Mouse (Mus musculus) CH12.LX (cell line): ENCODE data around the gene Mcts1. TPM values are rescaled to one million over a fixed set of nuclear protein-coding genes. Genes with fewer than 3 reads are reported as not detected.

ENCODE experiments used
- DNase-seq: peaks from one replicate; pipeline ENCODE4 v3.0.0-alpha.2; 2013; ENCODE audit errors: extremely low read depth
- H3K27ac ChIP-seq: 2 replicates; pipeline ENCODE4 v1.5.1; 2012; ENCODE audit warnings: low read depth, mild to moderate bottlenecking, control low read depth, moderate library complexity; ENCODE audit not compliant: insufficient read depth
- H3K27me3 ChIP-seq: replicated peaks from 2 replicates; pipeline ENCODE3; 2012; ENCODE audit warnings: inconsistent platforms
- H3K36me3 ChIP-seq, 2 experiments: replicated peaks in 1 of 2; 2 replicates each; pipeline versions ENCODE3 to v1.6.1; 2012; ENCODE audit warnings: inconsistent platforms in 1 of 2, low read length in 1 of 2, mild to moderate bottlenecking in 1 of 2, mixed read lengths in 1 of 2, moderate library complexity in 1 of 2; ENCODE audit not compliant: control insufficient read depth in 1 of 2, insufficient read depth in 1 of 2
- H3K4me1 ChIP-seq, 2 experiments: 2 replicates each; pipeline ENCODE4 v1.6.1; 2012; ENCODE audit warnings: inconsistent platforms in 1 of 2, moderate library complexity in 1 of 2; ENCODE audit not compliant: insufficient read depth in 2 of 2, control insufficient read depth in 1 of 2
- H3K4me2 ChIP-seq: 2 replicates; pipeline ENCODE4 v1.6.1; 2012; ENCODE audit warnings: low read depth, mild to moderate bottlenecking, control low read depth; ENCODE audit not compliant: poor library complexity, insufficient read depth, severe bottlenecking
- H3K4me3 ChIP-seq, 3 experiments: fragments of 150-350 bp in 1 of 3; sonication (generic) in 1 of 3; replicated peaks in 1 of 3; 2 replicates each; pipeline versions ENCODE3 to v1.5.1; 2011 to 2012; ENCODE audit warnings: low read depth in 2 of 3, low read length in 2 of 3, mild to moderate bottlenecking in 2 of 3, moderate library complexity in 2 of 3, control low read depth in 1 of 3, improper control_type of control experiment in 1 of 3, inconsistent platforms in 1 of 3, mixed read lengths in 1 of 3; ENCODE audit not compliant: poor library complexity in 1 of 3
- H3K79me2 ChIP-seq: replicated peaks from 2 replicates; pipeline ENCODE4 v1.6.1; 2012; ENCODE audit warnings: mild to moderate bottlenecking, moderate library complexity; ENCODE audit not compliant: control insufficient read depth, poor library complexity, insufficient read depth, severe bottlenecking; ENCODE audit errors: extremely low read depth
- H3K9ac ChIP-seq: 2 replicates; pipeline ENCODE4 v1.6.1; 2012; ENCODE audit warnings: low read depth, mild to moderate bottlenecking, control low read depth, moderate library complexity; ENCODE audit not compliant: insufficient read depth
- H3K9me3 ChIP-seq: replicated peaks from 2 replicates; pipeline ENCODE3; 2012; ENCODE audit warnings: low read length, inconsistent platforms, mixed read lengths
- CHD1 ChIP-seq: IDR thresholded peaks from 2 replicates; pipeline ENCODE4 v1.6.1; 2012; ENCODE audit warnings: low read depth, low read length, improper control_type of control experiment, inconsistent platforms
- CHD2 ChIP-seq: IDR thresholded peaks from 2 replicates; pipeline ENCODE4 v1.6.1; 2011; ENCODE audit warnings: low read length, improper control_type of control experiment
- E2F4 ChIP-seq: IDR thresholded peaks from 2 replicates; pipeline ENCODE4 v1.6.1; 2011; ENCODE audit warnings: low read depth, low read length, improper control_type of control experiment; ENCODE audit not compliant: insufficient replicate concordance
- ELF1 ChIP-seq: IDR thresholded peaks from 2 replicates; pipeline ENCODE4 v1.6.1; 2014; ENCODE audit warnings: low read depth, mild to moderate bottlenecking, inconsistent platforms, low read length, improper control_type of control experiment
- EP300 ChIP-seq: IDR thresholded peaks from 2 replicates; pipeline ENCODE4 v1.6.1; 2011; ENCODE audit warnings: low read length, improper control_type of control experiment
- ETS1 ChIP-seq: conservative IDR thresholded peaks from 2 replicates; pipeline ENCODE4 v1.6.1; 2012; ENCODE audit warnings: low read depth, mild to moderate bottlenecking, inconsistent platforms, low read length, improper control_type of control experiment, moderate library complexity
- GABPA ChIP-seq: IDR thresholded peaks from 2 replicates; pipeline ENCODE4 v1.6.1; 2012; ENCODE audit warnings: low read depth, low read length, improper control_type of control experiment, inconsistent platforms; ENCODE audit not compliant: insufficient replicate concordance
- HCFC1 ChIP-seq: IDR thresholded peaks from 2 replicates; pipeline ENCODE4 v1.6.1; 2012; ENCODE audit warnings: low read depth, mild to moderate bottlenecking, inconsistent platforms, low read length, improper control_type of control experiment
- IRF4 ChIP-seq: IDR thresholded peaks from 2 replicates; pipeline ENCODE4 v1.6.1; 2014; ENCODE audit warnings: low read depth, mild to moderate bottlenecking, inconsistent platforms, low read length, improper control_type of control experiment
- JUND ChIP-seq: conservative IDR thresholded peaks from 2 replicates; pipeline ENCODE4 v1.6.1; 2011; ENCODE audit warnings: low read depth, low read length, improper control_type of control experiment
- MAFK ChIP-seq: IDR thresholded peaks from 2 replicates; pipeline ENCODE4 v1.6.1; 2011; ENCODE audit warnings: low read length, improper control_type of control experiment; ENCODE audit not compliant: insufficient replicate concordance
- MAX ChIP-seq: IDR thresholded peaks from 2 replicates; pipeline ENCODE4 v1.6.1; 2011; ENCODE audit warnings: low read length, improper control_type of control experiment
- MAZ ChIP-seq: IDR thresholded peaks from 2 replicates; pipeline ENCODE4 v1.6.1; 2012; ENCODE audit warnings: low read depth, mild to moderate bottlenecking, inconsistent platforms, low read length, improper control_type of control experiment, moderate library complexity
- MEF2A ChIP-seq: IDR thresholded peaks from 2 replicates; pipeline ENCODE4 v1.6.1; 2014; ENCODE audit warnings: low read depth, mild to moderate bottlenecking, inconsistent platforms, low read length, improper control_type of control experiment, borderline replicate concordance
- MXI1 ChIP-seq: IDR thresholded peaks from 2 replicates; pipeline ENCODE4 v1.6.1; 2011; ENCODE audit warnings: mild to moderate bottlenecking, low read depth, low read length, improper control_type of control experiment
- MYC ChIP-seq: IDR thresholded peaks from 2 replicates; pipeline ENCODE4 v1.6.1; 2011; ENCODE audit warnings: low read depth, mild to moderate bottlenecking, improper control_type of control experiment, low read length
- NRF1 ChIP-seq: IDR thresholded peaks from 2 replicates; pipeline ENCODE4 v1.6.1; 2014; ENCODE audit warnings: low read depth, mild to moderate bottlenecking, inconsistent platforms, low read length, improper control_type of control experiment, moderate library complexity
- PAX5 ChIP-seq: IDR thresholded peaks from 2 replicates; pipeline ENCODE4 v1.6.1; 2012; ENCODE audit warnings: low read length, inconsistent platforms, mixed read lengths
- RAD21 ChIP-seq: IDR thresholded peaks from 2 replicates; pipeline ENCODE4 v1.6.1; 2011; ENCODE audit warnings: low read depth, mild to moderate bottlenecking, low read length, improper control_type of control experiment, moderate library complexity
- SIN3A ChIP-seq: IDR thresholded peaks from 2 replicates; pipeline ENCODE4 v1.6.1; 2012; ENCODE audit warnings: low read length, improper control_type of control experiment, inconsistent platforms
- UBTF ChIP-seq: IDR thresholded peaks from 2 replicates; pipeline ENCODE4 v1.6.1; 2012; ENCODE audit warnings: low read depth, mild to moderate bottlenecking, inconsistent platforms, low read length, improper control_type of control experiment, moderate library complexity
- USF1 ChIP-seq: IDR thresholded peaks from 2 replicates; pipeline ENCODE4 v1.6.1; 2014; ENCODE audit warnings: low read depth, mild to moderate bottlenecking, inconsistent platforms, low read length, improper control_type of control experiment
- USF2 ChIP-seq: conservative IDR thresholded peaks from 2 replicates; pipeline ENCODE4 v1.6.1; 2011; ENCODE audit warnings: low read depth, low read length, improper control_type of control experiment
- ZKSCAN1 ChIP-seq: IDR thresholded peaks from 2 replicates; pipeline ENCODE4 v1.6.1; 2012; ENCODE audit warnings: low read depth, inconsistent platforms, low read length, improper control_type of control experiment, borderline replicate concordance
- ZMIZ1 ChIP-seq: IDR thresholded peaks from 2 replicates; pipeline ENCODE4 v1.6.1; 2012; ENCODE audit warnings: low read depth, mild to moderate bottlenecking, inconsistent platforms, low read length, improper control_type of control experiment
- ZNF384 ChIP-seq: IDR thresholded peaks from 2 replicates; pipeline ENCODE4 v1.6.1; 2012; ENCODE audit warnings: low read depth, low read length, improper control_type of control experiment, inconsistent platforms
- dilution Hi-C: fragments of 300-500 bp; cut with MboI; formaldehyde crosslinking; loops from 2 replicates; pipeline ENCODE4 v1.14.3; 2020; ENCODE audit warnings: low sequenced_read_pairs; ENCODE audit not compliant: extremely low pct_unique_long_range_greater_than_20kb, extremely low pct_ligation_motif_present
- in situ Hi-C: fragments of 300-500 bp; cut with MboI; formaldehyde crosslinking; loops from 3 replicates; pipeline ENCODE4 v1.14.3; 2019; ENCODE audit warnings: low sequenced_read_pairs, low pct_ligation_motif_present, low pct_unique_long_range_greater_than_20kb, mixed read lengths
- polyA plus RNA-seq: library from polyadenylated mRNA; unstranded; fragments of >175 nt; gene quantifications from 2 replicates; pipeline ENCODE4 v1.2.1, GENCODE M21; 2012; ENCODE audit warnings: low read depth; ENCODE audit not compliant: insufficient read length
- total RNA-seq, 2 experiments: library from RNA; depleted of rRNA; stranded (reverse); fragments of 300-350 nt in 1 of 2; fragments of >200 nt in 1 of 2; gene quantifications; 2 replicates each; pipeline ENCODE4 v1.2.3; 2012 to 2014

Gene Mcts1
- total and polyA plus RNA-seq, 3 experiments = 48.5 to 183 (median 62.2) TPM

GRCm38 (mm10) chrX:38591749-38592148 is 8.6 kb upstream of the Mcts1 start:
- no peak overlapping the region for H3K4me2 ChIP-seq
- no peaks in the 10 kb centered on the region for H3K9me3 ChIP-seq
- H3K27ac ChIP-seq = no peak overlapping the region
- TF ChIP-seq IRF4 = no peak
- TF ChIP-seq GABPA = no peak
- no peak for TF ChIP-seq RAD21
- no peak for TF ChIP-seq SIN3A
- TF ChIP-seq E2F4 = no peak
- no peak for TF ChIP-seq MYC
- no peak for TF ChIP-seq NRF1
- TF ChIP-seq ETS1 = no peak
- TF ChIP-seq PAX5 = no peak
- no peak for TF ChIP-seq MAFK
- TF ChIP-seq CHD1 = no peak
- no peak for TF ChIP-seq ZNF384
- TF ChIP-seq CHD2 = no peak
- no peak for TF ChIP-seq MEF2A
- TF ChIP-seq USF1 = no peak
- no peak for TF ChIP-seq MAZ
- no peak for TF ChIP-seq ZMIZ1
- TF ChIP-seq MXI1 = no peak
- no peak for TF ChIP-seq EP300
- DNase-seq = no peak
- H3K27me3 ChIP-seq = no peaks in the 10 kb centered on the region
- in situ Hi-C loops (no loop called here), dilution Hi-C loops (no loop called here)
- H3K36me3 ChIP-seq = no peaks in the 10 kb centered on the region
- H3K79me2 ChIP-seq = no peaks in the 10 kb centered on the region
- H3K9ac ChIP-seq = no peak overlapping the region
- H3K4me3 ChIP-seq = no peak overlapping the region
- H3K4me1 ChIP-seq = no peaks in the 10 kb centered on the region

GRCm38 (mm10) chrX:38593180-38593889 is 7.0 kb upstream of the Mcts1 start:
- no peak overlapping the region for H3K27ac ChIP-seq
- no peak for DNase-seq
- no peaks in the 10 kb centered on the region for H3K9me3 ChIP-seq
- dilution Hi-C loops = no loop called here
- H3K4me1 ChIP-seq = no peaks in the 10 kb centered on the region
- no peak overlapping the region for H3K9ac ChIP-seq
- H3K4me2 ChIP-seq = no peak overlapping the region
- no peaks in the 10 kb centered on the region for H3K27me3 ChIP-seq
- TF ChIP-seq MXI1 (no peak), GABPA (no peak), USF1 (no peak), MAX (no peak), MAFK (no peak), ZKSCAN1 (no peak), MEF2A (no peak), HCFC1 (no peak), UBTF (no peak), USF2 (no peak), IRF4 (no peak), JUND (no peak), ELF1 (no peak), SIN3A (no peak)
- no peaks in the 10 kb centered on the region for H3K36me3 ChIP-seq
- in situ Hi-C loops = no loop called here
- H3K79me2 ChIP-seq = no peaks in the 10 kb centered on the region
- H3K4me3 ChIP-seq = no peak overlapping the region
